Mouse (Mus musculus) urinary bladder, postnatal 4 days (tissue): ENCODE results near the gene Ncf4.

ENCODE experiments used
- DNase-seq, 2 experiments: peaks; one replicate each; pipeline ENCODE4 v3.0.0; 2021 to 2022; ENCODE audit warnings: low spot score in 2 of 2

The Ncf4 gene

DNA sequence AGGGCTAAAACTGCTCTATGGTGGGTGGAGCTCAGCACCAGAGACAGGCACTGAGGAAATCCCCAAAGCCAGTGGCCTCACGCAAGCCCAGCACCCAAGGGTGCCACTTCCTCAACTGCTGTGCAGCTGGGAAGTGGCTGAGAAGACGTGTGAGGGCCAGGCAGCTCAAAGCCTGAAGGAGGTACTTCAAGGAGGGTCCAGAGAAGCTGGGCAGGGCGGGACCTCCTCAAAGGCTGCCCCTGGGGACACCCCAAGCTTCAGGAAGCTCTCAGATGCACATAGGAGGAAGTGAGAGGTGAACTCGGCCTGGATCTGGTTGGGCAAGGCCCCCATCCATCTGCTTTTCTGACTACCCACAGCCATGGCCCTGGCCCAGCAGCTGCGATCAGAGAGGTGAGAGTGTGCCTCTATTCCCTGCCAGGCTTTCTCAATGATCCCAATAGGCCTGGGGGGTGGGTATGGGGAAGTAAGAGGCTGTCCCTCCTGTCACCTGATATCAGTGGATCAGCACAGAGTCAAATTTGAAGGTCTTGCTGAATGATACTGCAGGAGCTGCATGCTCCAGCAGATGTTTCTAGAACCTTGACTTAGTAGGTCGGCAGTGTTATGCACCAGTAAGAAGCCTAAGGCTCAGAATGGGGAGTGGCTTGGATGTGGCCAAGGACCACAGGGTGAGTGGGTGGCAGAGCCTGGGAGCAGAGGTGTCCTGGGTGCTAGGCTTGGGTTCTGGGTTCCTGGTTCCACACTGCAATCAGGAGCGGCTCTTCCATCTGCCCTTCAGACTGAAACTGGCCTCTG lies at the start of gene Ncf4:
TSS of gene Ncf4 (plus strand) at position 107 of the 798 bp plus-strand sequence.
- DNase-seq: no peak

- no peak for DNase-seq
Observed at GRCm38 (mm10) chr15:78195096-78195880, 49.3 kb upstream of the Ncf4 start.

- peak in 1 of 2 experiments; percentile 32 for DNase-seq
Observed at GRCm38 (mm10) chr15:78204053-78204847, 40.4 kb upstream of the Ncf4 start.

DNA sequence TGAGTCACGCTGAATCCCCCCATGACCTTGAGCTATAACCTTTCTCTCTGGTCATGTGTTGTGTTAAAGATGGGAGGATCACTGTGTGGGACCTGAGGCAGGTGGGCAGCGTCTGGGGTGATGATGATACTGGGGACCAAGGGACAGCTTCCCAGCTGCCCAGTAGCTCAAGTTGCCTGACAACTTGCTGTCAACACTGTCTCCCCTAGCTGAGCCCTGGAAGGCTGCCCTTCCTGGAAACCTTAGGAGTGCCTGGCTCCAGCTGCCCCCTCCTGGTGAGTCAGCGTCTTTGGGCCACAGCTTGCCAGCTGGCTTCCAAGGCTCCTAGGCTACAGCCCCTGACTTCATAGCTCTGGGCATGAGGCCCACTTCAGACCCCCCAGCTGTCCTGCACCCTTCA lies 39.4 kb upstream of the Ncf4 start:
- DNase-seq: no peak

GRCm38 (mm10) chr15:78206312-78206711 lies 38.3 kb upstream of the Ncf4 start, which contains the start of gene Pvalb:
TSS of gene Pvalb (minus strand) at chr15:78206400.
- no peak for DNase-seq

- no peak for DNase-seq
Observed at GRCm38 (mm10) chr15:78210203-78210602, 34.4 kb upstream of the Ncf4 start.

GRCm38 (mm10) chr15:78211367-78211766 lies 33.2 kb upstream of the Ncf4 start:
- no peak for DNase-seq

- DNase-seq: no peak
Observed at GRCm38 (mm10) chr15:78215269-78215668, 29.3 kb upstream of the Ncf4 start.

- no peak for DNase-seq
Observed at GRCm38 (mm10) chr15:78227816-78228215, 16.8 kb upstream of the Ncf4 start.

GRCm38 (mm10) chr15:78231346-78232331 lies 13.0 kb upstream of the Ncf4 start:
- DNase-seq: no peak

GRCm38 (mm10) chr15:78234823-78235509 lies 9.6 kb upstream of the Ncf4 start:
- no peak for DNase-seq

DNA sequence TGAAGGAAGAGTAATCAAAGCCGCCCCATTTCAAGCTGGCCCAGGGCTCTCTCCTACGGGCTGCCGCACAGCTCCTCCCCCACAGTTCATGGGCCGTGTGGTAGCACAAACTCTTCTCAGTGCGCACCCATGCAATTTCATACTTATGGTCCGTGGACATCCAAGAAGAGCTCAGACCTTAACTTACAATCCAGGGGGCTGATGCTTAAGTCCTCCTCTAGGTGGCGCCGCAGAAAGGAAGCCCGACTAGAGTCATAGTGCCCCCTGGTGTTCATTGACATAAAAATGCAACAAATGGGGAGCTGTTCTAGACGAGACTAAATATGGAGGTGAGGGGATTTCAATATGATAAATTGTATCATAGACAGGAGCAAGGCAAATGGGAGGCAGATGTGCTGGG lies 5.1 kb upstream of the Ncf4 start:
- DNase-seq: no peak

DNA sequence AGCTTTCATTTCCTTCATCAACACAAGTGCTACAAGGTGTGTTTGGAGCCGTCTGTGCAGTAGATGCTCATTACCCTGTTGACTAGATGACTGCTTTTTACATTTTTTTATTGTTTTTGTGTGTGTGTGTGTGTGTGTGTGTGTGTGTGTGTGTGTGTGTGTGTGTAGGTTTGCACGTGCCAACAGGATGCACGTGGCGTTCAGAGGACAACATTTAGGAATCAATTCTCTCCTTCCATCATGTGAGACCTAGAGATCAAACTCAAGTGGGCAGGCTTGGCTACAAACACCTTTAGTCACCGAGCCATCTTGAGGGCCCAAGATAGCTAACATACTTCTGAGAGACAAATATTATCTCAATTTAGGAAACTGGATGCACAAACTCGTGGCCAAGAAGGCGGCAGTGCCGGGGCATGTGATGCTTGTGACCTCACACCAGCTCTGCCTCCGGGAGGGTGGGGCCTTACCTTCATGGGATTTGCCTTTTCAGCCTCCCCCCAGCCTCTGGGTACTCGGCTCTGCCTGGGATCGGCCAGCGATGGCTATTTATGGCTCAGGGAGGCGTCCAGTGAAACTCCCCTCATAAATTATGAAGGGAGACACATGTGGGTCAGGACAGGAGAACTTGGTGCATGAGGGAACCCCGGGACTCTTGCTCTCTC lies 4.5 kb upstream of the Ncf4 start:
- no peak for DNase-seq

GRCm38 (mm10) chr15:78241335-78241734 lies 3.3 kb upstream of the Ncf4 start:
- no peak for DNase-seq

DNA sequence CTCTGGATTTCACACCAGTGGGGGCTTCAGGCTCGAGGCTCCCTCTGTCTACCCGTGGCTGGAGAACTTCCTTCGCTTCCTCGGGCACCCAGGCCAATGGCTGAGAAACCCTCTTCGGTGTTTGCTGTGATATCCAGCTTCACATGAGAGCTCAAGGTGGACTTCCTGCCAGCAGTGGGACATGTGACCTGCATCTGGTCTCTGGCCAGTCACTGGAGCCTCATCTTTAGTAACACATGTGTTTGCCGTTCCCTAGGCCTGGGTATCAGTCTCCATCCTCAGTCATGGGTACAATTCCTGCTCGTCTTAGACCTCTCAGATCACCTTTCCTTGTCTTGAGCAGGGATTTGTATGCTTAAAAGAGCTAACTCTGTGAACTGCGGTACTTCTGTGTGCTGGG lies 1.5 kb upstream of the Ncf4 start:
- DNase-seq: no peak

GRCm38 (mm10) chr15:78243774-78244173 lies 827 bp upstream of the Ncf4 start:
- no peak for DNase-seq

- no peak for DNase-seq
Observed at GRCm38 (mm10) chr15:78246143-78247116, 1.8 kb downstream of the Ncf4 start.

GRCm38 (mm10) chr15:78247659-78248058 lies 3.1 kb downstream of the Ncf4 start:
- DNase-seq: no peak

GRCm38 (mm10) chr15:78248410-78248809 lies 3.8 kb downstream of the Ncf4 start:
- DNase-seq: no peak
